Mouse (Mus musculus) neutrophil, adult 65 days (primary cell): Measurements from ENCODE around the gene Borcs7. TPM values are rescaled to one million over a fixed set of nuclear protein-coding genes. Genes with fewer than 3 reads are reported as not detected.

ENCODE experiments used
- total RNA-seq: library from RNA; stranded (reverse); gene quantifications from 2 replicates; pipeline ENCODE4 v1.2.4, GENCODE M21; 2023

The Borcs7 gene
- total RNA-seq = 2.7 and 3.2 TPM in 2 replicates

GRCm38 (mm10) chr19:46689460-46690372 lies at the start of gene Borcs7:
Borcs7 (plus strand) TSS chr19:46689906.

GRCm38 (mm10) chr19:46672766-46673418 lies 16.8 kb upstream of the Borcs7 start, which contains the start of gene Cyp17a1:
Cyp17a1 (minus strand) TSS chr19:46673172.

GRCm38 (mm10) chr19:46707296-46708151 lies 17.8 kb downstream of the Borcs7 start, which contains the start of gene As3mt:
As3mt (plus strand) TSS chr19:46707458.

Other genes starting within 250 kb of the Borcs7 start
- gene Trim8, start 188.2 kb upstream of the Borcs7 start, total RNA-seq = 50.4 and 55.7 TPM in 2 replicates
- 10.4 and 12.2 TPM in 2 replicates for gene Arl3, start 116.7 kb upstream of the Borcs7 start, total RNA-seq
- 8.5 and 8.7 TPM in 2 replicates for gene Sfxn2, start 116.5 kb upstream of the Borcs7 start, total RNA-seq
- 69.1 and 102 TPM in 2 replicates for gene Wbp1l, start 90.8 kb upstream of the Borcs7 start, total RNA-seq
- not detected in 2 replicates for gene Cyp17a1, start 16.7 kb upstream of the Borcs7 start, total RNA-seq
- 16.8 TPM in 2 replicates for gene As3mt, start 17.6 kb downstream of the Borcs7 start, total RNA-seq
- gene Cnnm2, start 71.7 kb downstream of the Borcs7 start, total RNA-seq = 4.0 and 7.9 TPM in 2 replicates